Mouse (Mus musculus): Measurements from ENCODE around the gene Stum.

Gene Stum

GRCm38 (mm10) chr1:180499766-180500165 is 16.5 kb upstream of the Stum start:
- intact Hi-C loops (cut with DNase I): no loop called here

GRCm38 (mm10) chr1:180492777-180493176 is 9.5 kb upstream of the Stum start:
- intact Hi-C loops (cut with DNase I): no loop called here

GRCm38 (mm10) chr1:180485346-180485745 is 2.0 kb upstream of the Stum start:
- intact Hi-C loops (cut with DNase I): loop anchor here (5.0 kb wide), 1 partner anchor 67 kb away; no protein-coding TSS in a partner anchor

GRCm38 (mm10) chr1:180482840-180483398 is 385 bp downstream of the Stum start:
- intact Hi-C loops (cut with DNase I): no loop called here

GRCm38 (mm10) chr1:180481956-180482355 is 1.3 kb downstream of the Stum start:
- intact Hi-C loops (cut with DNase I): no loop called here

- intact Hi-C loops (cut with DNase I): no loop called here
Measured at GRCm38 (mm10) chr1:180481331-180481730, 2.0 kb downstream of the Stum start.

GRCm38 (mm10) chr1:180480325-180480724 is 3.0 kb downstream of the Stum start:
- intact Hi-C loops (cut with DNase I): no loop called here

GRCm38 (mm10) chr1:180473566-180473965 is 9.7 kb downstream of the Stum start:
- intact Hi-C loops (cut with DNase I): no loop called here

GRCm38 (mm10) chr1:180468004-180468403 is 15.3 kb downstream of the Stum start:
- intact Hi-C loops (cut with DNase I): no loop called here

GRCm38 (mm10) chr1:180465620-180466019 is 17.7 kb downstream of the Stum start:
- intact Hi-C loops (cut with DNase I): no loop called here

GRCm38 (mm10) chr1:180464357-180464756 is 18.9 kb downstream of the Stum start:
- intact Hi-C loops (cut with DNase I): no loop called here

- intact Hi-C loops (cut with DNase I): no loop called here
Measured at GRCm38 (mm10) chr1:180462983-180463475, 20.3 kb downstream of the Stum start.

GRCm38 (mm10) chr1:180462396-180462795 is 20.9 kb downstream of the Stum start:
- intact Hi-C loops (cut with DNase I): no loop called here

GRCm38 (mm10) chr1:180460721-180461120 is 22.6 kb downstream of the Stum start:
- intact Hi-C loops (cut with DNase I): no loop called here

- intact Hi-C loops (cut with DNase I): no loop called here
Measured at GRCm38 (mm10) chr1:180458680-180459079, 24.6 kb downstream of the Stum start.

GRCm38 (mm10) chr1:180458274-180458673 is 25.0 kb downstream of the Stum start:
- intact Hi-C loops (cut with DNase I): no loop called here

GRCm38 (mm10) chr1:180449641-180450040 is 33.7 kb downstream of the Stum start:
- intact Hi-C loops (cut with DNase I): no loop called here

- intact Hi-C loops (cut with DNase I): no loop called here
Measured at GRCm38 (mm10) chr1:180444411-180444810, 38.9 kb downstream of the Stum start.

- intact Hi-C loops (cut with DNase I): loop anchor here (10.0 kb wide), 2 partner anchors 275 to 325 kb away; no protein-coding TSS in a partner anchor
Measured at GRCm38 (mm10) chr1:180439496-180439895, 43.8 kb downstream of the Stum start.

GRCm38 (mm10) chr1:180434925-180435324 is 48.4 kb downstream of the Stum start:
- intact Hi-C loops (cut with DNase I): loop anchor here (1.0 to 10.0 kb wide), 4 partner anchors 49 to 330 kb away; no protein-coding TSS in a partner anchor

- intact Hi-C loops (cut with DNase I): loop anchor here (1.0 to 10.0 kb wide), 4 partner anchors 50 to 331 kb away; no protein-coding TSS in a partner anchor
Measured at GRCm38 (mm10) chr1:180433796-180434566, 49.3 kb downstream of the Stum start.

- intact Hi-C loops (cut with DNase I): loop anchor here (10.0 kb wide), 2 partner anchors 282 to 332 kb away; no protein-coding TSS in a partner anchor
Measured at GRCm38 (mm10) chr1:180433098-180433538, 50.2 kb downstream of the Stum start.
